Mouse (Mus musculus) testis, postnatal 10 days (tissue): ENCODE measurements at regions not wholly inside any gene's neighbourhood (a gene's known extent, or its start where the extent isn't known, plus 50 kb on each side); places are given as distances from the start of the nearest gene placed in this dataset.

Source experiments
- DNase-seq: peaks from one replicate; pipeline ENCODE4 v3.0.0; 2021; ENCODE audit warnings: low spot score

GRCm38 (mm10) chr3:31389955-31390354 lies 79.8 kb upstream of the Slc7a14 start:
- no peak for DNase-seq

- DNase-seq = no peak
Observed at GRCm38 (mm10) chr3:31375678-31376077, 65.5 kb upstream of the Slc7a14 start.

GRCm38 (mm10) chr3:31374061-31374460 lies 63.9 kb upstream of the Slc7a14 start:
- DNase-seq = no peak

GRCm38 (mm10) chr3:31368259-31368658 lies 58.1 kb upstream of the Slc7a14 start:
- DNase-seq = no peak
